Mouse (Mus musculus): ENCODE results near the gene Efcab12.

- TF ChIP-seq CTCF (conservative IDR thresholded peaks at IDR 0.05; ENCODE audit: insufficient read depth, insufficient read length, low read depth, low read length) (no peak), POLR2A (IDR thresholded peaks at IDR 0.05; ENCODE audit: low read depth, low read length) (no peak)
Measured at GRCm38 (mm10) chr6:115767357-115767756, 70.9 kb downstream of the Efcab12 start.
